Mouse (Mus musculus): ENCODE measurements at regions not wholly inside any gene's neighbourhood (a gene's known extent, or its start where the extent isn't known, plus 50 kb on each side); places are given as distances from the start of the nearest gene placed in this dataset.

GRCm38 (mm10) chr3:157842872-157843271 lies 82.0 kb downstream of the Cth start:
- H3K4me1 ChIP-seq (ENCODE audit: insufficient read depth, low read length), result no peaks in the 10 kb centered on the region
- no peaks in the 10 kb centered on the region for H3K36me3 ChIP-seq (ENCODE audit: insufficient read depth, low read length)
- H3K9ac ChIP-seq (replicated peaks; ENCODE audit: low read length), result no peak overlapping the region
- H3K27me3 ChIP-seq (ENCODE audit: insufficient read depth, low read length), result no peaks in the 10 kb centered on the region
- 81% methylated on average over 3 of the region's 3 CpGs for WGBS
- no peak overlapping the region for H3K4me2 ChIP-seq (replicated peaks; ENCODE audit: low read depth, low read length)
- no peaks in the 10 kb centered on the region for H3K9me3 ChIP-seq (ENCODE audit: low read length)
- H3K27ac ChIP-seq (ENCODE audit: low read length), result no peak overlapping the region
- no peak overlapping the region for H3K4me3 ChIP-seq (ENCODE audit: low read length)
- no peak for ATAC-seq (ENCODE audit: low FRiP score, low TSS enrichment)

GRCm38 (mm10) chr3:157841164-157841719 lies 83.6 kb downstream of the Cth start:
- Histone ChIP-seq H3K4me1 (ENCODE audit: insufficient read depth, low read length) (no peaks in the 10 kb centered on the region), H3K9me3 (ENCODE audit: low read length) (no peaks in the 10 kb centered on the region), H3K27ac (ENCODE audit: low read length) (no peak overlapping the region), H3K4me2 (replicated peaks; ENCODE audit: low read depth, low read length) (no peak overlapping the region), H3K4me3 (ENCODE audit: low read length) (no peak overlapping the region), H3K9ac (replicated peaks; ENCODE audit: low read length) (no peak overlapping the region), H3K36me3 (ENCODE audit: insufficient read depth, low read length) (no peaks in the 10 kb centered on the region), H3K27me3 (ENCODE audit: insufficient read depth, low read length) (no peaks in the 10 kb centered on the region)
- 84% methylated on average over 2 of the region's 2 CpGs for WGBS
- no peak for ATAC-seq (ENCODE audit: low FRiP score, low TSS enrichment)

GRCm38 (mm10) chr3:157804307-157804706 lies 120.6 kb downstream of the Cth start:
- Histone ChIP-seq H3K27me3 (ENCODE audit: insufficient read depth, low read length) (no peaks in the 10 kb centered on the region), H3K4me1 (ENCODE audit: insufficient read depth, low read length) (no peaks in the 10 kb centered on the region), H3K4me3 (ENCODE audit: low read length) (no peak overlapping the region), H3K9ac (replicated peaks; ENCODE audit: low read length) (no peak overlapping the region), H3K4me2 (replicated peaks; ENCODE audit: low read depth, low read length) (no peak overlapping the region), H3K27ac (ENCODE audit: low read length) (no peak overlapping the region), H3K36me3 (ENCODE audit: insufficient read depth, low read length) (no peaks in the 10 kb centered on the region), H3K9me3 (ENCODE audit: low read length) (no peaks in the 10 kb centered on the region)
- 80% methylated on average over 3 of the region's 3 CpGs for WGBS
- ATAC-seq (ENCODE audit: low FRiP score, low TSS enrichment), result no peak

GRCm38 (mm10) chr3:157803356-157803755 lies 121.5 kb downstream of the Cth start:
- Histone ChIP-seq H3K4me3 (ENCODE audit: low read length) (no peak overlapping the region), H3K9ac (replicated peaks; ENCODE audit: low read length) (no peak overlapping the region)
- 55% methylated on average over 4 of the region's 4 CpGs for WGBS

GRCm38 (mm10) chr3:157787559-157788256 lies 137.2 kb downstream of the Cth start:
- Histone ChIP-seq H3K4me2 (replicated peaks; ENCODE audit: low read depth, low read length) (no peak overlapping the region), H3K36me3 (ENCODE audit: insufficient read depth, low read length) (no peaks in the 10 kb centered on the region), H3K9ac (replicated peaks; ENCODE audit: low read length) (no peak overlapping the region), H3K4me3 (ENCODE audit: low read length) (no peak overlapping the region), H3K4me1 (ENCODE audit: insufficient read depth, low read length) (0 out of 2 replicates have a peak, but pooled peaks cover 4% of the 10 kb centered on the region), H3K9me3 (ENCODE audit: low read length) (no peaks in the 10 kb centered on the region), H3K27me3 (ENCODE audit: insufficient read depth, low read length) (no peaks in the 10 kb centered on the region), H3K27ac (ENCODE audit: low read length) (peak overlapping the region; percentile 24; the same call in 1 of the 2 replicates)
- peak; percentile 70 for ATAC-seq (ENCODE audit: low FRiP score, low TSS enrichment)
- 45% methylated on average over 4 of the region's 4 CpGs for WGBS

More at GRCm38 (mm10) chr3:157803356-157803755, 121.5 kb downstream of the Cth start:
- no peak for ATAC-seq (ENCODE audit: low FRiP score, low TSS enrichment)
- H3K36me3 ChIP-seq (ENCODE audit: insufficient read depth, low read length), result no peaks in the 10 kb centered on the region
- no peak overlapping the region for H3K4me2 ChIP-seq (replicated peaks; ENCODE audit: low read depth, low read length)
- no peak overlapping the region for H3K27ac ChIP-seq (ENCODE audit: low read length)
- H3K27me3 ChIP-seq (ENCODE audit: insufficient read depth, low read length), result no peaks in the 10 kb centered on the region
- no peaks in the 10 kb centered on the region for H3K9me3 ChIP-seq (ENCODE audit: low read length)
- no peaks in the 10 kb centered on the region for H3K4me1 ChIP-seq (ENCODE audit: insufficient read depth, low read length)

- Histone ChIP-seq H3K27me3 (ENCODE audit: insufficient read depth, low read length) (no peaks in the 10 kb centered on the region), H3K9ac (replicated peaks; ENCODE audit: low read length) (no peak overlapping the region), H3K9me3 (ENCODE audit: low read length) (no peaks in the 10 kb centered on the region), H3K4me2 (replicated peaks; ENCODE audit: low read depth, low read length) (no peak overlapping the region), H3K36me3 (ENCODE audit: insufficient read depth, low read length) (no peaks in the 10 kb centered on the region), H3K4me3 (ENCODE audit: low read length) (no peak overlapping the region), H3K27ac (ENCODE audit: low read length) (no peak overlapping the region), H3K4me1 (ENCODE audit: insufficient read depth, low read length) (no peaks in the 10 kb centered on the region)
- ATAC-seq (ENCODE audit: low FRiP score, low TSS enrichment), result no peak
- 61% methylated on average over 4 of the region's 4 CpGs for WGBS
Measured at GRCm38 (mm10) chr3:157781071-157781470, 143.8 kb downstream of the Cth start.

GRCm38 (mm10) chr3:157777779-157778178 lies 147.1 kb downstream of the Cth start:
- Histone ChIP-seq H3K9ac (replicated peaks; ENCODE audit: low read length) (no peak overlapping the region), H3K4me2 (replicated peaks; ENCODE audit: low read depth, low read length) (no peak overlapping the region), H3K4me3 (ENCODE audit: low read length) (no peak overlapping the region), H3K27ac (ENCODE audit: low read length) (no peak overlapping the region), H3K4me1 (ENCODE audit: insufficient read depth, low read length) (no peaks in the 10 kb centered on the region), H3K36me3 (ENCODE audit: insufficient read depth, low read length) (no peaks in the 10 kb centered on the region), H3K27me3 (ENCODE audit: insufficient read depth, low read length) (no peaks in the 10 kb centered on the region), H3K9me3 (ENCODE audit: low read length) (no peaks in the 10 kb centered on the region)
- no peak for ATAC-seq (ENCODE audit: low FRiP score, low TSS enrichment)
- WGBS, result 93% methylated on average over 1 of the region's 1 CpGs

- Histone ChIP-seq H3K27ac (ENCODE audit: low read length) (no peak overlapping the region), H3K36me3 (ENCODE audit: insufficient read depth, low read length) (no peaks in the 10 kb centered on the region), H3K9ac (replicated peaks; ENCODE audit: low read length) (no peak overlapping the region), H3K9me3 (ENCODE audit: low read length) (no peaks in the 10 kb centered on the region), H3K4me2 (replicated peaks; ENCODE audit: low read depth, low read length) (no peak overlapping the region), H3K4me3 (ENCODE audit: low read length) (no peak overlapping the region), H3K27me3 (ENCODE audit: insufficient read depth, low read length) (no peaks in the 10 kb centered on the region), H3K4me1 (ENCODE audit: insufficient read depth, low read length) (no peaks in the 10 kb centered on the region)
- 38% methylated on average over 6 of the region's 6 CpGs for WGBS
- ATAC-seq (ENCODE audit: low FRiP score, low TSS enrichment), result no peak
Measured at GRCm38 (mm10) chr3:157763487-157764199, 161.2 kb downstream of the Cth start.

- Histone ChIP-seq H3K4me3 (ENCODE audit: low read length) (no peak overlapping the region), H3K27me3 (ENCODE audit: insufficient read depth, low read length) (no peaks in the 10 kb centered on the region), H3K9me3 (ENCODE audit: low read length) (no peaks in the 10 kb centered on the region), H3K4me1 (ENCODE audit: insufficient read depth, low read length) (no peaks in the 10 kb centered on the region), H3K9ac (replicated peaks; ENCODE audit: low read length) (no peak overlapping the region), H3K4me2 (replicated peaks; ENCODE audit: low read depth, low read length) (no peak overlapping the region), H3K27ac (ENCODE audit: low read length) (no peak overlapping the region), H3K36me3 (ENCODE audit: insufficient read depth, low read length) (no peaks in the 10 kb centered on the region)
- 94% methylated on average over 1 of the region's 1 CpGs for WGBS
- no peak for ATAC-seq (ENCODE audit: low FRiP score, low TSS enrichment)
Measured at GRCm38 (mm10) chr3:157759856-157760255, 165.0 kb downstream of the Cth start.

GRCm38 (mm10) chr3:157754826-157755225 lies 170.1 kb downstream of the Cth start:
- ATAC-seq (ENCODE audit: low FRiP score, low TSS enrichment), result no peak
- Histone ChIP-seq H3K9ac (replicated peaks; ENCODE audit: low read length) (no peak overlapping the region), H3K36me3 (ENCODE audit: insufficient read depth, low read length) (no peaks in the 10 kb centered on the region), H3K27me3 (ENCODE audit: insufficient read depth, low read length) (no peaks in the 10 kb centered on the region), H3K27ac (ENCODE audit: low read length) (no peak overlapping the region), H3K4me2 (replicated peaks; ENCODE audit: low read depth, low read length) (no peak overlapping the region), H3K4me3 (ENCODE audit: low read length) (no peak overlapping the region), H3K9me3 (ENCODE audit: low read length) (no peaks in the 10 kb centered on the region), H3K4me1 (ENCODE audit: insufficient read depth, low read length) (no peaks in the 10 kb centered on the region)
- WGBS, result 67% methylated on average over 4 of the region's 4 CpGs
